Mouse (Mus musculus) stomach, embryonic 15.5 days (tissue): ENCODE data around the gene Usp1. TPM values are rescaled to one million over a fixed set of nuclear protein-coding genes. Genes with fewer than 3 reads are reported as not detected.

Experiments used
- ATAC-seq: fragments of 200-750 bp; cut with Nextera tagmentation; 2 replicates; pipeline ENCODE4 v1.8.0; 2017; ENCODE audit warnings: low read depth, moderate number of reproducible peaks, moderate TSS enrichment; ENCODE audit not compliant: insufficient read depth, low FRiP score
- H3K27ac ChIP-seq: fragments of 300-500 bp; sonication (generic); 2 replicates; pipeline ENCODE4 v1.5.1; 2015; ENCODE audit warnings: mild to moderate bottlenecking, inconsistent platforms
- H3K27me3 ChIP-seq: fragments of 300-500 bp; sonication (generic); replicated peaks from 2 replicates; pipeline ENCODE4 v1.6.1; 2015; ENCODE audit warnings: inconsistent platforms
- H3K36me3 ChIP-seq: fragments of 300-500 bp; sonication (generic); 2 replicates; pipeline ENCODE4 v1.6.1; 2015; ENCODE audit warnings: inconsistent platforms
- H3K4me1 ChIP-seq: fragments of 300-500 bp; sonication (generic); 2 replicates; pipeline ENCODE4 v1.6.1; 2015; ENCODE audit warnings: inconsistent platforms
- H3K4me2 ChIP-seq: fragments of 300-500 bp; sonication (generic); 2 replicates; pipeline ENCODE4 v1.6.1; 2015; ENCODE audit warnings: mild to moderate bottlenecking, inconsistent platforms
- H3K4me3 ChIP-seq: fragments of 300-500 bp; sonication (generic); replicated peaks from 2 replicates; pipeline ENCODE4 v1.5.1; 2015; ENCODE audit warnings: inconsistent platforms
- H3K9ac ChIP-seq: fragments of 300-500 bp; sonication (generic); 2 replicates; pipeline ENCODE4 v1.6.1; 2015; ENCODE audit warnings: inconsistent platforms
- H3K9me3 ChIP-seq: fragments of 300-500 bp; sonication (generic); 2 replicates; pipeline ENCODE4 v1.6.1; 2016; ENCODE audit warnings: inconsistent platforms
- WGBS: fragments of 180-500 bp; shearing (Covaris S2); methylation state at CpG from one replicate; pipeline ENCODE4 v1.1.7; 2015; 5-methylcytosine and 5-hydroxymethylcytosine counted together
- polyA plus RNA-seq: library from polyadenylated mRNA; unstranded; fragments of >200 nt; fragmentation: Nextera tagmentation; extraction: Ambion mirVana; gene quantifications from 2 replicates; pipeline ENCODE4 v1.2.1, GENCODE M21; 2015

Usp1 gene
- polyA plus RNA-seq, result 95.1 and 103 TPM in 2 replicates

DNA sequence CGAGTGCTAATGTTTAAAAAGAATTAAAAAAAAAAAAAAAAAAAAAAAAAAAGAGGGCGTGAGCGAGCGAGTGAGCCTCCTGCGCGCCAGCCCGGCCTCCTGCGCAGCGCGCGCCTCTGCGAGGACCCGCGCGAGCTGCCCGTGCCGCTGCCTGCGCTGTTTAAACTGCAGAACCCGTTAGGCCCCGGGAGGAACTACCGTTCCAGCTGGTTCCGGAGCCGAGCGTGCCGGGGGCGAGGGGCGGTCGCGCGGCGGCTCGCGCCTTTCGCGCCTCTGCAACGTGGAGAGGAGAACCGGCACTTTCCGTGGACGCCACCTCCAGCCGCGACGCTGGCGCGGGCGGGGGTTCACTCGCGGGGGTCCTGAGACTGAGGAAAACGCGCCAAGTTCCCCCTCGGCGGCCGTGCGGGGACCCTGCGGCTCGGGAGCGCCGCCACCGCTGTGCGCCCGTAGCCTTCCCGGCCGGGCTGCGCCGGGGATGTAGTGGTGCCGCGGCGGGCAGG lies at the start of gene Usp1:
Gene Usp1, plus strand, starts transcription at position 243 of the 503 bp plus-strand sequence.
- peak; percentile 28 for ATAC-seq
- Histone ChIP-seq H3K4me2 (peak within 1 kb of the TSS; percentile 79), H3K4me3 (peak within 1 kb of the TSS; percentile 87), H3K27me3 (no peaks in the 10 kb centered on the region), H3K4me1 (no peaks in the 10 kb centered on the region), H3K9me3 (no peaks in the 10 kb centered on the region), H3K27ac (peak within 1 kb of the TSS; percentile 99), H3K9ac (peak within 1 kb of the TSS; percentile 80), H3K36me3 (no peaks in the 10 kb centered on the region)
- under 1% methylated on average over 59 of the region's 67 CpGs for WGBS

DNA sequence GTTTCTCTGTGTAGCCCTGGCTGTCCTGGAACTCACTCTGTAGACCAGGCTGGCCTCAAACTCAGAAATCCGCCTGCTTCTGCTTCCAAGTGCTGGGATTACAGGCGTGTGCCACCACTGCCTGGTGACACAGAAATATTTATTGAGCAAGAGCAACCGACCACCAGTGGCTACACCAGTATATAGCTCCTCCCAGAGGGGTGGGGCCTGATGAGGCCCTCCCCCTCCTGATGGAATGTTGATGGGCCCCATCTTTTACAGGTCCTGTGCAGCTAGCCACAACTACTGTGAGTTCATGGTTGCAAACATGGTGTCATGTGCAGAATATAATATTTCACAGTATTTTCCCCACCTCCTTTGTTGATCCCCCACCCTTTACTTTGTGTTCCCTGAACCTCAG lies 40.9 kb upstream of the Usp1 start:
- Histone ChIP-seq H3K4me3 (no peak overlapping the region), H3K27me3 (no peaks in the 10 kb centered on the region), H3K9me3 (no peaks in the 10 kb centered on the region), H3K4me2 (no peak overlapping the region), H3K27ac (no peak overlapping the region), H3K36me3 (no peaks in the 10 kb centered on the region), H3K4me1 (no peaks in the 10 kb centered on the region), H3K9ac (no peak overlapping the region)
- no peak for ATAC-seq
- 74% methylated on average over 3 of the region's 3 CpGs for WGBS

DNA sequence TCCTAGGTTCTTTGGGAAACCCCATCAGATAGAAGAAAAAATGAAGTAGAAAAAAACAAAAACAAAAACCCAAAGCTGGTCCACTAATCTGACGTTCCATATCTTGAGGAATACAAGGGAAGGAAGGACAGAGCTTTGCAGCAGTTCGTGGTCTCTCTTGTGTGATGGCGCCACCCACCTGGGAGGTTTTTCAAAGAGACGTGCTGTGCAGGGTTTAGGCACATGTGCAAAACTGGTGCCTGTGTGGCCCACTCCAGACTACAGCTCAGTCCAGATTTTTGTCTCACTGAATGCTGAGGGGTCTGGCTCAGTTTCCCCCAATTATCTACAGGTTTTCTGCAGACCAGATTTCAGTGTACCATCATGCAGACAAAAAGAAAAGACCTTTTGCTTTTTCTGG lies 37.2 kb upstream of the Usp1 start:
- no peaks in the 10 kb centered on the region for H3K27me3 ChIP-seq
- WGBS, result 73% methylated on average over 4 of the region's 4 CpGs
- no peak for ATAC-seq
- H3K36me3 ChIP-seq, result no peaks in the 10 kb centered on the region
- no peak overlapping the region for H3K9ac ChIP-seq
- no peak overlapping the region for H3K4me2 ChIP-seq
- H3K27ac ChIP-seq, result no peak overlapping the region
- H3K4me3 ChIP-seq, result no peak overlapping the region
- no peaks in the 10 kb centered on the region for H3K4me1 ChIP-seq
- H3K9me3 ChIP-seq, result no peaks in the 10 kb centered on the region

DNA sequence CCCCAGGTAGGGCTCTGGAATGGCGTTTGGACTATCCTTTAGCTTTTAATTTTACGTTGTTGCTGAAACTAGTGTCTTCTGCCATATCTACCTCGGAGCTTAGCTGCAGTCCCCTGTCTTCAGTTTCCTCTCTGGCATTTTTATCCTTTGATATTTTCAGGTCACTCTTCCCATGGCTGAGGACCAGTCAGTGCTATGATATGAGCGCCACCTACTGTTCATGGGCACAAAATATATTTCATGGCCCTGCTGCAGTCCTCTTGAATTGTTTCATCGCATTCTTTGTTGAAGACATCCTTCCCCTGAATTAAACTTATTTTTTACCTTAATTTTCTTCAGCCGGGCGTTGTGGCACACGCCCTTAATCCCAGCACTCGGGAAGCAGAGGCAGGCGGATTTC lies 36.5 kb upstream of the Usp1 start:
- Histone ChIP-seq H3K9ac (no peak overlapping the region), H3K27me3 (no peaks in the 10 kb centered on the region), H3K27ac (no peak overlapping the region), H3K36me3 (no peaks in the 10 kb centered on the region), H3K4me1 (no peaks in the 10 kb centered on the region), H3K4me2 (no peak overlapping the region), H3K4me3 (no peak overlapping the region), H3K9me3 (no peaks in the 10 kb centered on the region)
- ATAC-seq, result no peak
- 17% methylated on average over 10 of the region's 10 CpGs for WGBS

DNA sequence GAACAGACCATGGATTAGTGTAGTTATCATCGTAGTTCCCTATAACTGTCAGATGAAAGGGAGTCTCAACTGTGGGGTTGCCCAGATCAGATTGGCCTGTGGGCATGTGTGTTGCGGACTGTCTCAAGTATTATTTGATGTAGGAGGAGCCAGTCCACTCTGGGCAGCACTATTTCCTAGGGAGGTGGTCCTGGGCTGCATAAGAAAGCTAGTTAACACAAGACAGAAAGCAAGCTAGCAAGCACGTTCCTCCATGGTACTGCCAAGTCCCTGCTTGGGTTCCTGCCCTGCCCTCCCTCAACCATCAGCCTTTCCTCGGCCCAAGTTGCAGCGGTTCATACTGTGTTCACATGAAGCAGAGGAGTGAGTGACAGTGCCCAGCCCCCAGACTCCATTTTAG lies 13.4 kb upstream of the Usp1 start:
- Histone ChIP-seq H3K36me3 (no peaks in the 10 kb centered on the region), H3K27ac (no peak overlapping the region), H3K4me3 (no peak overlapping the region), H3K27me3 (no peaks in the 10 kb centered on the region), H3K9ac (no peak overlapping the region), H3K4me2 (no peak overlapping the region), H3K9me3 (no peaks in the 10 kb centered on the region), H3K4me1 (no peaks in the 10 kb centered on the region)
- 80% methylated on average over 5 of the region's 5 CpGs for WGBS
- no peak for ATAC-seq

DNA sequence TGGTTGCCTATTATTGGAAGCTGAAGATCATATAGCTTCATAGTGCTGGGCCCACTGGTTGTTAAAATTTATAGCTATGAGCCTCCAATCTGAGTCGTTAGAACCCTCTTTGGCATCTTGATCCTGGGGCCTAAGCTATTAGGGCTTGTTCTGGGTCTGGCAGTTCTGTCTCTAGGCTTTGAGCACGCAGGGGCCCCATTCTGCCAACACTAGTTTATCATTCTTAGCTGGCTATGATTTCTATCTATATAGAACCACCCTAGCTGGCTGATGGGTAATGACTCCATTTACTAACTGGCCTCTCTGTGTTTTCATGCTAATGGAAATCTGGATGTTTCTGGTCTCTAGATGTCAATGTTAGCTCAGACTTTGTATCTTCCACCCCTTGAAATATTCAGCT lies 5.9 kb upstream of the Usp1 start:
- Histone ChIP-seq H3K36me3 (no peaks in the 10 kb centered on the region), H3K4me3 (no peak overlapping the region), H3K9ac (no peak overlapping the region), H3K27me3 (no peaks in the 10 kb centered on the region), H3K27ac (no peak overlapping the region), H3K4me2 (no peak overlapping the region), H3K9me3 (no peaks in the 10 kb centered on the region), H3K4me1 (no peaks in the 10 kb centered on the region)
- 71% methylated on average over 2 of the region's 2 CpGs for WGBS
- no peak for ATAC-seq

DNA sequence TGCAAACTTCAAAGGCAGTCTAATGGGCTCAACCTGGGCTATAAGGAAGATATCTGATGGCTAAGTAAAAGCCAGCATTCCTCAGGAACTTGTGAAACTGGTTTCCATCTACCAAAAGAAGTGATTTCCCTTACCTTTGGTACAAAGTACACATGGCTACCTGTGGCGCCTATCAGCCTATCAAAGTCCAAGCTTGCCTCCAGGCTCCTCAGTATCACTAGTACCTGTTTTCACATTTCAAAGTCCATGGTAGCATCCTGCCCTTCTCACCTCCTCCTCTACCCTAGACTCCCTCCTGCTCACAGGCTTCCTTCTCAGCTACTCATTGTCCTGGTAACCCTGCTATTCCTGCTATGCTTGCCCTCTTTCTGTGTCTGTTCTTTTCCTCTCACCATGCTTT lies 5.4 kb upstream of the Usp1 start:
- Histone ChIP-seq H3K4me2 (no peak overlapping the region), H3K4me1 (no peaks in the 10 kb centered on the region), H3K27ac (no peak overlapping the region), H3K9ac (no peak overlapping the region), H3K4me3 (no peak overlapping the region), H3K27me3 (no peaks in the 10 kb centered on the region), H3K36me3 (no peaks in the 10 kb centered on the region), H3K9me3 (no peaks in the 10 kb centered on the region)
- ATAC-seq, result peak; percentile 6; the same call in 1 of the 2 replicates
- WGBS, result 80% methylated on average over 1 of the region's 1 CpGs

DNA sequence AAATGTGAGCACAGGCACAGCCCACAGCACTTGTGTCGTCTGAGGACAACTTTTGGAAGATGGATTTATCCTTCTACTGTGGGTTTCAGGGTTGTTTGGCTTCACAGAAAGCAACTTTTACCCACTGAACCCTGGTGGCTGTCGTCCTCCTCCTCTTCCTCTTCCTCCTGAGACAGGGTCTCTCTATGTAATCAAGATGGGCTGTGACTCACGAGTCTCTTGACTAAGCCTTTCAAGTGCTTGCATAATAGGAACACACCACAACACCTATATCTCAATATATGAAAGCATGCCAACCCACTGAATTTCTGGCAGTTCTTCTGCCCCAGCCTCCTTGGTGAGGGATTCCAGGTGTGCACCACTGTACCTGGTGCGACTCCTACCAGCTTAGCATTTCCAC lies 2.7 kb upstream of the Usp1 start:
- Histone ChIP-seq H3K4me3 (no peak overlapping the region), H3K9ac (no peak overlapping the region), H3K4me1 (no peaks in the 10 kb centered on the region), H3K9me3 (no peaks in the 10 kb centered on the region), H3K4me2 (no peak overlapping the region), H3K36me3 (no peaks in the 10 kb centered on the region), H3K27ac (no peak overlapping the region), H3K27me3 (no peaks in the 10 kb centered on the region)
- 81% methylated on average over 4 of the region's 4 CpGs for WGBS
- ATAC-seq, result no peak

DNA sequence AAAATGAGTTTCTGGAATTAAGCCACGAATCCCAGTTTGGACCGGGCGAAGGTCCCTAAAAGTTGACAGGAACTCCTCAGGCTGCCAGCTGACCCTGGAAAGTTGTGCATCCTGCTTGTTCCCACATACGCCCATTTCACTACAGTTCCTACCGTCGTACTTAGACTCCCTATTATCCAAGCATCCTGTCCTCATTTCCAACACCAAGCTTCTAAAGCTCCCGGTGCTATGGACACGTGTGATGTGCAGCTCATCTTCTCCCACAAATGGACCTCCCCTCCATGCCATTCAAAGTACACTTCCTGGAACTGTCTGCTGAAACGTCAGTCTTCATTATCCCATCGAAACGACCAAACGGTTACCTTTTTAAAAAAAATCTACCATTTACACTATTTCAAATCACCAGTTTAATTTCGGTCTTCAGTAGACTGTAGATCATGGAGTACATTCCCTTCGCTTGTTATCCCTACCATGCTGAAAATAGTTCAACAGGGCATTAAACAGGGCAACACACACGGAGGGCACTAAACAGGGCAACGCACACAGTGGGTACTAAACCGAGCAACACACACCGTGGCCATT lies 1.5 kb upstream of the Usp1 start:
- H3K4me3 ChIP-seq, result peak overlapping the region; percentile 87
- WGBS, result 11% methylated on average over 18 of the region's 18 CpGs
- no peaks in the 10 kb centered on the region for H3K4me1 ChIP-seq
- H3K27me3 ChIP-seq, result no peaks in the 10 kb centered on the region
- H3K36me3 ChIP-seq, result no peaks in the 10 kb centered on the region
- ATAC-seq, result no peak
- no peaks in the 10 kb centered on the region for H3K9me3 ChIP-seq
- peak overlapping the region; percentile 73; the same call in 1 of the 2 replicates for H3K9ac ChIP-seq
- peak overlapping the region; percentile 76 for H3K4me2 ChIP-seq
- H3K27ac ChIP-seq, result peak overlapping the region; percentile 96

DNA sequence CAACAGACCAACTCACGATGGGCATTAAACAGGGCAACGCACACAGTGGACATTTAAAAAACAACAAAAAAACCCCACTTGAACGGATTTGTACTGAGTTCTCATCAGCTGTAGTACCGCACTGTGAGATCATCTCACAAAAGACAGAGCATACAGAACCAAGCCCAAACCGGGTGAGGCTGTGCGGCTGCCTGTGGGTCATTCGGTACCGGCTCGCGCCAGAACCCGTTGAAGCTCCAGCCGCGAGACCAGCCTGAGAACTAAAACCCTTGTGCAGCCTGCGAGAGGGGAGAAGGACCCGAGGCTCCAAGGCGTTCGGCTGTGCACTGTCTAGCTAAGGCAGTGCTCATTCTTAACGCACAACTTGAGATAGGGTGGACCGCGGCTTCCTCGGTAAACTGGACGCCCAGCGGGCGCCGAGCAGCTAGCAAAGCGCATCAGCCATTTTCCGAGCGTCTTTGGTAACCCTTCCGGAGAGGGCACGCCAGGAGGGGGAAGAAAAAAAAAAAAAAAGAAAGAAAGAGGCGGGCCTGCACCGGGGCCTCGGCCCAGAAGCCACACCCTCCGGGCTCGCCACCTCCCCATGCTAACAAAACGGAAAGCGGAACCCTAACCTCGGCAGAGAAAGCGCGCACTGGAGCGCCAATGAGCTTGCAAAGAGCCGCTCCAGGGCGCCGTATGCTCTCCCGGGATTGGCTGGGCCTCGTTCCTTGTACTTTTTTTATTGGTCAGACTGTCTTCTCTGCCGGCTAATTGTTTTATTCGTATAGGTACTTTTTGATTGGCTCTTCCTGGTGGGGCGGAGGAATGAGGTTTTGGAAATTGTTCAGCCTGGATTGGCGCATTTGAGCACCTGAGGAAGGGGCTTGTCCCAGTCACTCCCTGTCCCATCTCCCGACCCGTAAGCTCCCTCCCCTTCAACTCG lies 705 bp upstream of the Usp1 start:
- Histone ChIP-seq H3K9me3 (no peaks in the 10 kb centered on the region), H3K4me3 (peak overlapping the region; percentile 87), H3K27me3 (no peaks in the 10 kb centered on the region), H3K4me1 (no peaks in the 10 kb centered on the region), H3K9ac (peak overlapping the region; percentile 73), H3K36me3 (no peaks in the 10 kb centered on the region), H3K4me2 (peak overlapping the region; percentile 79), H3K27ac (peak overlapping the region; percentile 99)
- ATAC-seq, result peak; percentile 96
- under 1% methylated on average over 53 of the region's 53 CpGs for WGBS

DNA sequence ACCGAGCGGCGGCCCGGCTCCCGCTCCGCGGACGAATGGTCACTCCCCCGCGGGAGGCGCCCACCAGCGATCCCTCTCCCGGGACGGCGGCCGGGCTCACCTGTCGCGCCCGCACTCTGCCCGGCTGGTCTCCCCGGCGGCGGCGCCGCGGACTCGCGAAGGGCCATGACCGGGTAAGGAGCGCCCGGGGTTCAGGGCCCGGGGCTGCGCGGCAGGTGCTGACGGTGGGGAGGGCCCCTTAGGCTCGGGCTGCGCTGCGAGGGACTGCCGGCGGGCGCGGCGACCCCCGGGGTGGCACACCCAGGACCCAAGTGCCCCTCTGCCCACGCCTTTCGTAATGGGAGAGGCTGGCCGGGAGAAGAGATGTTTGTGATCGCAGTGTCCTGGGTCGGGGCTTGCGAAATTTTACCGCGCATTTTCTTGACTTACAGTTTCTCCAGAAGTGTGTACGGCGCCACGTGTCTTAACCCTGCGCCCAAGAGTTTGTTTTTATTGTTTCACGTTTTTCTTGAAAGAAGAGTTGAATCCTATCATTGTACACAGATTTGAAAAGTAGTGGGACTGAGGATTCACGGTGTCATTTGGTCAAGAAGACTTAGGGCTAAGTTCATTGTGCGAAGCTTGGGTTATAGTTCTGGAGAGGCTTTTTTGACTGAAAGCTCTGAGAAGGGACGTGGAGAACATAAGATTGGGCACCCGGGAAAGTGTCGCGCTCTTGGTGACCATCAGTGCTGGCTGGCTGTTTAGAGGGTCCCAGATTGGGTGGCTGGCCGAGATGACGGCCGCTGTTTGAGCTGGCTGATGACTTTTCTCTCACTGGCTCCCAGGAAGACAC lies 678 bp downstream of the Usp1 start:
- H3K4me3 ChIP-seq, result peak overlapping the region; percentile 87
- peak overlapping the region; percentile 79 for H3K4me2 ChIP-seq
- no peaks in the 10 kb centered on the region for H3K9me3 ChIP-seq
- under 1% methylated on average over 63 of the region's 66 CpGs for WGBS
- peak; percentile 2; the same call in 1 of the 2 replicates for ATAC-seq
- H3K9ac ChIP-seq, result peak overlapping the region; percentile 80
- no peaks in the 10 kb centered on the region for H3K4me1 ChIP-seq
- H3K36me3 ChIP-seq, result no peaks in the 10 kb centered on the region
- H3K27ac ChIP-seq, result peak overlapping the region; percentile 99
- no peaks in the 10 kb centered on the region for H3K27me3 ChIP-seq
